Mouse (Mus musculus) heart, embryonic 16.5 days (tissue): ENCODE results near the gene Ttc22. TPM values are rescaled to one million over a fixed set of nuclear protein-coding genes. Genes with fewer than 3 reads are reported as not detected.

Experiments used
- ATAC-seq: fragments of 200-750 bp; cut with Nextera tagmentation; replicated peaks from 2 replicates; pipeline ENCODE4 v1.8.0; 2017; ENCODE audit warnings: moderate number of reproducible peaks; ENCODE audit not compliant: insufficient read depth, low FRiP score; ENCODE audit errors: extremely low read depth
- H3K27ac ChIP-seq: fragments of 300-500 bp; sonication (generic); 2 replicates; pipeline ENCODE4 v1.5.1; 2014; ENCODE audit warnings: mild to moderate bottlenecking, low read length, control low read depth, moderate library complexity
- H3K27me3 ChIP-seq: fragments of 300-500 bp; sonication (generic); 2 replicates; pipeline ENCODE4 v1.6.1; 2014; ENCODE audit warnings: low read length, mixed read lengths; ENCODE audit not compliant: control insufficient read depth, insufficient read depth
- H3K36me3 ChIP-seq: fragments of 300-500 bp; sonication (generic); 2 replicates; pipeline ENCODE4 v1.6.1; 2014; ENCODE audit not compliant: control insufficient read depth, insufficient read depth
- H3K4me1 ChIP-seq: fragments of 300-500 bp; sonication (generic); 2 replicates; pipeline ENCODE4 v1.6.1; 2014; ENCODE audit warnings: low read length, mixed read lengths; ENCODE audit not compliant: control insufficient read depth, insufficient read depth
- H3K4me2 ChIP-seq: fragments of 300-500 bp; sonication (generic); 2 replicates; pipeline ENCODE4 v1.6.1; 2014; ENCODE audit warnings: low read depth, mild to moderate bottlenecking, control low read depth, low read length
- H3K4me3 ChIP-seq: fragments of 300-500 bp; sonication (generic); 2 replicates; pipeline ENCODE4 v1.5.1; 2014; ENCODE audit warnings: mild to moderate bottlenecking, control low read depth, low read length
- H3K9ac ChIP-seq: fragments of 300-500 bp; sonication (generic); 2 replicates; pipeline ENCODE4 v1.6.1; 2014; ENCODE audit warnings: low read length, control low read depth
- H3K9me3 ChIP-seq: fragments of 300-500 bp; sonication (generic); replicated peaks from 2 replicates; pipeline ENCODE4 v1.6.1; 2016; ENCODE audit warnings: low read length; ENCODE audit not compliant: control insufficient read depth
- WGBS: fragments of 180-500 bp; shearing (Covaris S2); extraction: QIAGEN DNeasy Blood & Tissue Kit; methylation state at CpG from one replicate; pipeline ENCODE4 v1.1.7; 2014; 5-methylcytosine and 5-hydroxymethylcytosine counted together
- polyA plus RNA-seq: library from polyadenylated mRNA; unstranded; fragments of >200 nt; fragmentation: Nextera tagmentation; extraction: Ambion mirVana; gene quantifications from 2 replicates; pipeline ENCODE4 v1.2.1, GENCODE M21; 2015

The Ttc22 gene
- polyA plus RNA-seq, 1 experiment from 2014 or later: 0.55 TPM

GRCm38 (mm10) chr4:106624271-106624670 lies 2.0 kb downstream of the Ttc22 start:
- H3K4me3 ChIP-seq: no peak overlapping the region
- whole genome bisulfite sequencing: 84% methylated on average over 10 of the region's 10 CpGs
- no peak for ATAC-seq
- H3K9ac ChIP-seq: no peak overlapping the region
- H3K4me1 ChIP-seq: no peaks in the 10 kb centered on the region
- no peak overlapping the region for H3K4me2 ChIP-seq
- H3K27ac ChIP-seq: no peak overlapping the region
- peaks cover 69% of the 10 kb centered on the region for H3K27me3 ChIP-seq
- H3K36me3 ChIP-seq: no peaks in the 10 kb centered on the region
- H3K9me3 ChIP-seq: no peaks in the 10 kb centered on the region

- Histone ChIP-seq H3K27ac (no peak overlapping the region), H3K27me3 (peaks cover 46% of the 10 kb centered on the region), H3K9me3 (no peaks in the 10 kb centered on the region), H3K4me3 (no peak overlapping the region), H3K9ac (no peak overlapping the region), H3K4me2 (no peak overlapping the region), H3K36me3 (no peaks in the 10 kb centered on the region), H3K4me1 (0 out of 2 replicates have a peak, but pooled peaks cover 2% of the 10 kb centered on the region)
- 75% methylated on average over 5 of the region's 5 CpGs for WGBS
- ATAC-seq: no peak
These were observed 5.6 kb downstream of the Ttc22 start for GRCm38 (mm10) chr4:106627809-106628208.

DNA sequence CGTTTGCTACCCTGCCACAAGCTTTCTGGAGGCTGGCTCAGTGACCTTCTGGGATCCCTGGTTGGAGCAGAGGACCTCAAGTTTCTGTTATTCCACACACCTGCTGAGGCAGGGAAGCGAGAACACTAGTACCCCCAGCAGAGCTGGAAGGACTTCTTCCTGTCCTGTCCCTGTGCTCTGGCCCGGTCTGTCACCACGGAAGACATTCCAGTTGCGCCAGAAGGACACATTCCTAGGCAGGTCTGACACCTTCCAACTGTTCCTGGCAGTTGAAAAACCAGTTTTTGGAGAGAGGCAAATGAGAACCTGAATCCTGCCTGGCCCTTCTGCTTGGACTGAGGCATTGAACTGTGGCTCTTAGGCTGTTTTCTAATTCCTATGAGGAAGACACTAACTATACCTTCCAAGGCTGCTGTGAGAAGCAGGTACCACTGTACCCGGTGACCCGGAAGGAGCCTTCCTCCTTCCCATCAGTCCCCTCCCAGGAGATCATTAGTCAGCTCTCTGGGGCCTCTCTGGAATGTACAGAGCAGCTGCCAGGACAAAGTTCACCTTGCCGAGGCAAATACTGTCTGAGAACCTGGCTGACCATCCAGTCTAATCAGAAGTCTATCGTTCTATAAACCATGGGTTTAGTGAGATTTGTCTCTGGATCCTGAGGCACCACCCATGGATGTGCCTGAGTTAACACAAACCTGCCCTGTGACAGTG lies 6.6 kb downstream of the Ttc22 start:
- H3K9me3 ChIP-seq: no peaks in the 10 kb centered on the region
- 0 out of 2 replicates have a peak, but pooled peaks cover 2% of the 10 kb centered on the region for H3K4me1 ChIP-seq
- H3K27me3 ChIP-seq: peaks cover 39% of the 10 kb centered on the region
- WGBS: 29% methylated on average over 9 of the region's 9 CpGs
- ATAC-seq: no peak
- no peak overlapping the region for H3K4me3 ChIP-seq
- H3K4me2 ChIP-seq: no peak overlapping the region
- no peaks in the 10 kb centered on the region for H3K36me3 ChIP-seq
- no peak overlapping the region for H3K27ac ChIP-seq
- H3K9ac ChIP-seq: no peak overlapping the region

GRCm38 (mm10) chr4:106629374-106629773 lies 7.1 kb downstream of the Ttc22 start:
- H3K9ac ChIP-seq: no peak overlapping the region
- peaks cover 35% of the 10 kb centered on the region for H3K27me3 ChIP-seq
- H3K4me3 ChIP-seq: no peak overlapping the region
- ATAC-seq: no peak
- H3K36me3 ChIP-seq: no peaks in the 10 kb centered on the region
- 0 out of 2 replicates have a peak, but pooled peaks cover 2% of the 10 kb centered on the region for H3K4me1 ChIP-seq
- no peaks in the 10 kb centered on the region for H3K9me3 ChIP-seq
- no peak overlapping the region for H3K27ac ChIP-seq
- whole genome bisulfite sequencing: 61% methylated on average over 5 of the region's 5 CpGs
- no peak overlapping the region for H3K4me2 ChIP-seq

DNA sequence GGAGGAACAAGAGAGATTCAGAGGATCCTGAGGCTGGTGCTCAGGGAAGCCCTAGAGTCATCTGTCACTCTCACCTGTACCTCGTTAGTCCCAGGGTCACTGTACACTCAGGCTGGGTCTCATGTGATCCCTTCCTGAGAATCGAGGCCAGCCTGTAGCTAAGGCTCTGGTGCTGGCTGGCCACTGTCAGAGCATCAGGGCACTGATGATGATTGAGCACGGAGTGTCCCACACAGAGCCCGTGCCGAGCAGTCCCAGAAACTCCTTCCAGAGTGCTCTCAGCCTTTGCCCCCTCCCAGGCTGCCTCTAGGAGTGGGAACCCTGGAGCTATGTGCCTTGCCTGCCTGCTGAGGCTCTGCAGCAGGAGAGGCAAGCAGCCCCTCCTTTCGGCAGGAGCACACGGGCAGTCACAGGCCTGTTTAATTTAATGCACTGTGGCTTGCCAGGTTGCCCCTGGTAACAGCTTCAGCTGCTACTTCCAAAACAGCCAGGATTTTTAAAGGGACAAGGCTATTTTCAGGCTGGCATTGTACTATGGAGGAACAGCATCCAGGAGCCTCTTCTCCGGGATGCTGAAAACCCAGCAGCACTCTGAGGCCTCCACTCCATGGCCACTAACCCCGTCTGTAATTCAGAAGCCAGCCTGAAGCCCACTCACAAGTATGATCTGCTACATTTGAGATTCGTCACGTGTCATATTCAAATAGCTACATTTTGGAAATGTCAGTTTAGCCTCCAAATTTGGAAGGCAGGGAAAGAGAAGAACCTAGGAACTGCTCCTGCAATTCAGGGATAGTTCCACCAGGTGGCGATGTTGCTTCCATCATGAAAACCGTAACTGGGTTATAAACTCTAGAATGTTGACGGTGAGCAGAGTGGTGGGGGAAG lies 8.3 kb downstream of the Ttc22 start:
- Histone ChIP-seq H3K4me2 (no peak overlapping the region), H3K4me3 (no peak overlapping the region), H3K36me3 (no peaks in the 10 kb centered on the region), H3K27me3 (peaks cover 25% of the 10 kb centered on the region), H3K4me1 (0 out of 2 replicates have a peak, but pooled peaks cover 2% of the 10 kb centered on the region), H3K9ac (no peak overlapping the region), H3K9me3 (no peaks in the 10 kb centered on the region), H3K27ac (no peak overlapping the region)
- no peak; the same call in 1 of the 2 replicates for ATAC-seq
- WGBS: 26% methylated on average over 14 of the region's 14 CpGs

DNA sequence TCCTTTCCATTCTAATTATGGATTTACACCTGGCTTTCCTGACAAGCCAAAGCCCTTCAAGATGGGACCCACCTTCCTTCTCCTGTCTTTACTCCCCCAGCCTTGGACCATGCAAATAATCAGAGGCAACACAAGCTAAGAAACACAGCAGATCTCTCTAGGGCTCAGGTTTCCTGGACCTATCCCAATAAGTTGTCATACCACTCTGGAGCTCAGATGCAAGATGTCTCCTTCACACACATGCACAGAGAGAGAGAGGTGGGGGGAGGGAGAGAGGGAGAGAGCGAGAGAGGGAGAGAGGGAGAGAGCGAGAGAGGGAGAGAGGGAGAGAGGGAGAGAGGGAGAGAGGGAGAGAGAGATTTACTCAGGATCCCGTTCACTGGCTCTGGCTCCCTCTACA lies 10.1 kb downstream of the Ttc22 start:
- H3K4me3 ChIP-seq: no peak overlapping the region
- no peak for ATAC-seq
- H3K9me3 ChIP-seq: no peaks in the 10 kb centered on the region
- no peaks in the 10 kb centered on the region for H3K36me3 ChIP-seq
- WGBS: 54% methylated on average over 1 of the region's 3 CpGs
- 0 out of 2 replicates have a peak, but pooled peaks cover 2% of the 10 kb centered on the region for H3K4me1 ChIP-seq
- peaks cover 20% of the 10 kb centered on the region for H3K27me3 ChIP-seq
- H3K9ac ChIP-seq: no peak overlapping the region
- H3K4me2 ChIP-seq: no peak overlapping the region
- H3K27ac ChIP-seq: no peak overlapping the region

DNA sequence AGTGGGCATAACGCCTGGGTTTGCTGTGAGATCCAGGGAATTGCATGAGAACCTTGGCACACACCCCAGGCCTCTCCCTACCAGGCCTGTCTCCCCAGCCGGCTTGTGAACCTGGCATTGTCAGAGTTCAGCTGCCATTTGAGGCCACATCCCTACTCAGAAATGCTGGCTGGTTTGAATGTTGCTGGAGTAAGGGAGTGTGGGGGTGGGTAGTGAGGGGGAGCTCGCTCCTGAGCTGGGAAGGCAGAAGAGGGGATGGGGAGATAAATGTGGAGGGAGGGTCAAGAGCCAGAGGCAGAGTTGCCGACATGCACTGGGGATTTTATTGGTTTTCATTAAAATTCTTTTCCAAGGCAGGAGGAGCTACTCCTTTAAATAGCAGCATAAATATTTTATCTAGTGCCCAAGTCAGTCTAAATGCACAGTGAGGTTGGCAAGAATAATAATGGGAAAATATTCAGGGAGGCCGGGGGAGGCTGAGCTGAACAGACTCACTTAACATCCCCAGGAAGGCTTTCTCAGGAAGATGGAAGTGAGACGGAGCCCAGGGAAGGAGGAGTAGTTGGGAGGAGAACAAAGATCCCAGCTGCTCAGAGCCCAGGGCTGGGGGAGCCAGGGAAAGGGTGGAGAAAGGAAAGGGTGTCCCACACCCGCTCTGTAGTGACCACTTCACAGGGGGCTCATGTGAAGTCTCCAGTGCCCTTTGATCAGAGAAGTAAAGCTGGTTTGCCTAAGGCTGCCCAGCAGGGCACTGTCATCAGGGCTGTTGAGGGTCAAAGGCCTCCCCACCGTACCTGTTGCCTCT lies 11.3 kb downstream of the Ttc22 start:
- Histone ChIP-seq H3K4me1 (0 out of 2 replicates have a peak, but pooled peaks cover 2% of the 10 kb centered on the region), H3K4me3 (no peak overlapping the region), H3K9me3 (no peaks in the 10 kb centered on the region), H3K4me2 (no peak overlapping the region), H3K27me3 (peaks cover 15% of the 10 kb centered on the region), H3K36me3 (no peaks in the 10 kb centered on the region), H3K9ac (no peak overlapping the region), H3K27ac (peak overlapping the region; percentile 31; the same call in 1 of the 2 replicates)
- WGBS: 25% methylated on average over 8 of the region's 8 CpGs
- ATAC-seq: no peak

DNA sequence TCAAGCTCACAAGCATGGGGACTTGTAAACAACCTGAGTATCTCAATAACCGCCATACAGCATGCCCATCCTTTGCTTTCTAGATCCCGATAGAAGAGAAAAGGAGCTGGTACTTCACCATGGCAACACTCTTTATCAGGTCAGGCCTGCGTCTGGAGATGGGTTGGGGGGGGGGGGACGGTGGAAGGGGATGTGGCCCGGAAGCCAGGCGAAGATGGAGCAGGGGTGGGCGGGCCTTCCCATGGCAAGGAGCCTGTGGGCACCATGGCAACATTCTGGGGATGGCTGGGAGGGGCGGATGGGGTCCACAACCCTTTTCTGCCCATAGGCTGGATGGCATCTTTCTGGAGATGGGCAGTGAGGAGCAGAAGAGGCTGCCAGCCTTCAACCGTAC lies 11.9 kb downstream of the Ttc22 start:
- H3K4me2 ChIP-seq: no peak overlapping the region
- H3K27me3 ChIP-seq: peaks cover 15% of the 10 kb centered on the region
- no peaks in the 10 kb centered on the region for H3K36me3 ChIP-seq
- H3K27ac ChIP-seq: no peak overlapping the region; the same call in 1 of the 2 replicates
- H3K4me1 ChIP-seq: 0 out of 2 replicates have a peak, but pooled peaks cover 2% of the 10 kb centered on the region
- no peak overlapping the region for H3K4me3 ChIP-seq
- H3K9me3 ChIP-seq: no peaks in the 10 kb centered on the region
- ATAC-seq: no peak
- H3K9ac ChIP-seq: no peak overlapping the region
- 35% methylated on average over 8 of the region's 9 CpGs for WGBS
